Mouse (Mus musculus): ENCODE data around the gene Phactr1. TPM values are rescaled to one million over a fixed set of nuclear protein-coding genes. Genes with fewer than 3 reads are reported as not detected.

Gene Phactr1
- polyA plus RNA-seq, 1 experiment from 2014 or later: 5.2 TPM

DNA sequence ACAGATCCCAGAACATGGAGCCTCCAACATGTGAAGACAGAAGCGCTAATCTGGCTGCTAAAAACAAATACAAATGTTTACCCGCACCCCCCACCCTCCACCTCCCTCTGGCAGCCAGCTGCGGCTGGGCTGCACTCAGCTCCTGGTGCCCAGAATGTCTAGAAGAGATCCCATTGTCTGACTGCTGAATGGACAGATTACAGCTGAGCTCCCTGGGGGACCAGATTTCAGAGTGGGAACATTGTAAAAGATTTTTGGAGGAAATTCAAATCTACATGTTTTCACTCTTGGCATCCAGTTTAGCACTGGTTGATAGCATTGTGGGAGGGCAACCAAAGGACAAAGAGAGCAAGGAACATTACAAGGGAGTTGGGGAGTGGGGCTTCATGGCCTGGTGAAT, 331.1 kb downstream of the Phactr1 start:
- ATAC-seq (ENCODE audit: insufficient read depth) (peak; percentile 58; the same call in 1 of the 2 replicates), DNase-seq (peak; percentile 58)
- 43% methylated on average over 3 of the region's 3 CpGs for WGBS

GRCm38 (mm10) chr13:43013984-43014383, 333.6 kb downstream of the Phactr1 start:
- H3K4me1 ChIP-seq (ENCODE audit: insufficient read depth): no peaks in the 10 kb centered on the region; the same call in 1 of the 2 replicates
- H3K4me3 ChIP-seq (ENCODE audit: low read depth, low read length): no peak overlapping the region
- no peaks in the 10 kb centered on the region for H3K36me3 ChIP-seq (ENCODE audit: insufficient read depth)
- no peak overlapping the region for H3K4me2 ChIP-seq
- no peaks in the 10 kb centered on the region for H3K9me3 ChIP-seq (ENCODE audit: low read depth, low read length)
- DNase-seq (no peak), ATAC-seq (ENCODE audit: insufficient read depth) (no peak)
- no peaks in the 10 kb centered on the region for H3K27me3 ChIP-seq (ENCODE audit: insufficient read depth, low read length)
- no peak overlapping the region for H3K9ac ChIP-seq
- WGBS: 87% methylated on average over 4 of the region's 4 CpGs
- no peak for TF ChIP-seq CTCF (IDR thresholded peaks at IDR 0.05; ENCODE audit: low read depth)
- H3K27ac ChIP-seq (ENCODE audit: low read depth): no peak overlapping the region

More for the DNA sequence above, 331.1 kb downstream of the Phactr1 start:
- H3K27me3 ChIP-seq (ENCODE audit: insufficient read depth, low read length): no peaks in the 10 kb centered on the region
- TF ChIP-seq CTCF (IDR thresholded peaks at IDR 0.05; ENCODE audit: low read depth): no peak
- H3K4me1 ChIP-seq (ENCODE audit: insufficient read depth): no peaks in the 10 kb centered on the region; the same call in 1 of the 2 replicates
- no peaks in the 10 kb centered on the region for H3K36me3 ChIP-seq (ENCODE audit: insufficient read depth)
- H3K27ac ChIP-seq (ENCODE audit: low read depth): peak overlapping the region; percentile 39; the same call in 1 of the 2 replicates
- no peak overlapping the region for H3K4me3 ChIP-seq (ENCODE audit: low read depth, low read length)
- H3K9ac ChIP-seq: no peak overlapping the region
- H3K9me3 ChIP-seq (ENCODE audit: low read depth, low read length): no peaks in the 10 kb centered on the region
- no peak overlapping the region for H3K4me2 ChIP-seq

DNA sequence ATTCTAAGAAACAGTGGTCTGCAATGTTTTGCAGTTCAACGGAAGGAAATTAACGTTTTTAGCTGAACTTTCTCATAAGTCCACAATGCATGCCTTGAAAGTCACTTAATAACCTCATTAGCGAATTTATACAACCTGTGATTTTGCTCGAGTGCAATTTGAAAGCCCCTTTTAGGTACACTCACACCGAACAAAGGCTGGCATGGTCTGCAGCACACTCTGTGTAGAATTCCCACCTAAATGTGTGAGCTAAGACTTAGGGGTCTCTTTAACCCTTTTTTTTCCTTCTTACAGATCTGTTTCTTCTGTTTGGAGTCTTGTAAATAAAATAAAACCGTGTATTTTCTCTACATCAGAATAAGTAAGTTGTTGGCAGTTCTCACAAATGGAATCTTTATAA, 335.3 kb downstream of the Phactr1 start:
- no peak overlapping the region for H3K4me2 ChIP-seq
- ATAC-seq (ENCODE audit: insufficient read depth) (no peak), DNase-seq (no peak)
- WGBS: 75% methylated on average over 6 of the region's 6 CpGs
- no peak for TF ChIP-seq CTCF (IDR thresholded peaks at IDR 0.05; ENCODE audit: low read depth)
- H3K9me3 ChIP-seq (ENCODE audit: low read depth, low read length): no peaks in the 10 kb centered on the region
- no peak overlapping the region for H3K27ac ChIP-seq (ENCODE audit: low read depth)
- no peaks in the 10 kb centered on the region; the same call in 1 of the 2 replicates for H3K4me1 ChIP-seq (ENCODE audit: insufficient read depth)
- H3K4me3 ChIP-seq (ENCODE audit: low read depth, low read length): no peak overlapping the region
- no peak overlapping the region for H3K9ac ChIP-seq
- H3K36me3 ChIP-seq (ENCODE audit: insufficient read depth): no peaks in the 10 kb centered on the region
- H3K27me3 ChIP-seq (ENCODE audit: insufficient read depth, low read length): no peaks in the 10 kb centered on the region

- no peak for TF ChIP-seq CTCF (IDR thresholded peaks at IDR 0.05; ENCODE audit: low read depth)
- Histone ChIP-seq H3K9me3 (ENCODE audit: low read depth, low read length) (no peaks in the 10 kb centered on the region), H3K4me2 (no peak overlapping the region), H3K4me1 (ENCODE audit: insufficient read depth) (no peaks in the 10 kb centered on the region), H3K4me3 (ENCODE audit: low read depth, low read length) (no peak overlapping the region), H3K27me3 (ENCODE audit: insufficient read depth, low read length) (no peaks in the 10 kb centered on the region), H3K9ac (no peak overlapping the region), H3K27ac (ENCODE audit: low read depth) (no peak overlapping the region), H3K36me3 (ENCODE audit: insufficient read depth) (no peaks in the 10 kb centered on the region)
- DNase-seq (no peak), ATAC-seq (ENCODE audit: insufficient read depth) (no peak)
- WGBS: 68% methylated on average over 5 of the region's 5 CpGs
These were observed 338.4 kb downstream of the Phactr1 start for GRCm38 (mm10) chr13:43018863-43019262.

GRCm38 (mm10) chr13:43021031-43021430, 340.6 kb downstream of the Phactr1 start:
- 63% methylated on average over 6 of the region's 6 CpGs for WGBS
- H3K36me3 ChIP-seq (ENCODE audit: insufficient read depth): no peaks in the 10 kb centered on the region
- H3K4me1 ChIP-seq (ENCODE audit: insufficient read depth): no peaks in the 10 kb centered on the region
- no peak overlapping the region for H3K4me2 ChIP-seq
- no peaks in the 10 kb centered on the region for H3K27me3 ChIP-seq (ENCODE audit: insufficient read depth, low read length)
- no peak for DNase-seq
- no peaks in the 10 kb centered on the region for H3K9me3 ChIP-seq (ENCODE audit: low read depth, low read length)
- H3K9ac ChIP-seq: no peak overlapping the region
- TF ChIP-seq CTCF (IDR thresholded peaks at IDR 0.05; ENCODE audit: low read depth): no peak
- no peak for ATAC-seq (ENCODE audit: insufficient read depth)
- no peak overlapping the region for H3K27ac ChIP-seq (ENCODE audit: low read depth)
- no peak overlapping the region for H3K4me3 ChIP-seq (ENCODE audit: low read depth, low read length)

GRCm38 (mm10) chr13:43023005-43023404, 342.6 kb downstream of the Phactr1 start:
- H3K9me3 ChIP-seq (ENCODE audit: low read depth, low read length): no peaks in the 10 kb centered on the region
- no peak for TF ChIP-seq CTCF (IDR thresholded peaks at IDR 0.05; ENCODE audit: low read depth)
- H3K4me3 ChIP-seq (ENCODE audit: low read depth, low read length): no peak overlapping the region
- no peak overlapping the region for H3K9ac ChIP-seq
- no peak for DNase-seq
- H3K36me3 ChIP-seq (ENCODE audit: insufficient read depth): no peaks in the 10 kb centered on the region
- ATAC-seq (ENCODE audit: insufficient read depth): no peak
- WGBS: 86% methylated on average over 5 of the region's 5 CpGs
- H3K27ac ChIP-seq (ENCODE audit: low read depth): no peak overlapping the region
- H3K4me2 ChIP-seq: no peak overlapping the region
- H3K4me1 ChIP-seq (ENCODE audit: insufficient read depth): no peaks in the 10 kb centered on the region
- no peaks in the 10 kb centered on the region for H3K27me3 ChIP-seq (ENCODE audit: insufficient read depth, low read length)

DNA sequence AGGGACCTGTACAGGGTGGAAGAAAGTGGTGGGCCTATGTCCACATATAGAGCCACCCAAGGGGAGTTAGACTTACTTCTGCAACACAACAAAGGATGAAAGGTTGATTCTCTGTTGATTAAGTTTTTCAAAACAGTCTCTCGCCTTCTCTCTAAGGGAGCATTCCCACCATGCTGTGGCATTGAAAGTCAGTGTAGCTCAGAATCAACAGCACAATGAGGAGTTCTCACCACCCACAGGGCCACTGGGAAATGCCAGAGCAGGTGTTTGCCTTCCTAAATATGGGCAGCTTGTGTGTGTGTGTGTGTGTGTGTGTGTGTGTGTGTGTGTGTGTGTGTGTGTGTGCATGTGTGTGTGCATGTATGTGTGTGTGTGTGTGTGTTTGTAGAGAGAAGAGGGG, 347.1 kb downstream of the Phactr1 start:
- H3K27ac ChIP-seq (ENCODE audit: low read depth): no peak overlapping the region
- TF ChIP-seq CTCF (IDR thresholded peaks at IDR 0.05; ENCODE audit: low read depth): no peak
- no peak for ATAC-seq (ENCODE audit: insufficient read depth)
- H3K4me3 ChIP-seq (ENCODE audit: low read depth, low read length): no peak overlapping the region
- H3K9ac ChIP-seq: no peak overlapping the region
- no peaks in the 10 kb centered on the region for H3K9me3 ChIP-seq (ENCODE audit: low read depth, low read length)
- H3K27me3 ChIP-seq (ENCODE audit: insufficient read depth, low read length): no peaks in the 10 kb centered on the region
- WGBS: 83% methylated on average over 1 of the region's 1 CpGs
- no peaks in the 10 kb centered on the region for H3K36me3 ChIP-seq (ENCODE audit: insufficient read depth)
- no peaks in the 10 kb centered on the region for H3K4me1 ChIP-seq (ENCODE audit: insufficient read depth)
- no peak for DNase-seq
- no peak overlapping the region for H3K4me2 ChIP-seq

GRCm38 (mm10) chr13:43030222-43030621, 349.8 kb downstream of the Phactr1 start:
- no peaks in the 10 kb centered on the region for H3K27me3 ChIP-seq (ENCODE audit: insufficient read depth, low read length)
- TF ChIP-seq CTCF (IDR thresholded peaks at IDR 0.05; ENCODE audit: low read depth): no peak
- no peak overlapping the region for H3K27ac ChIP-seq (ENCODE audit: low read depth)
- DNase-seq (no peak), ATAC-seq (ENCODE audit: insufficient read depth) (no peak)
- H3K36me3 ChIP-seq (ENCODE audit: insufficient read depth): no peaks in the 10 kb centered on the region
- WGBS: 82% methylated on average over 2 of the region's 2 CpGs
- no peak overlapping the region for H3K9ac ChIP-seq
- H3K4me2 ChIP-seq: no peak overlapping the region
- H3K4me1 ChIP-seq (ENCODE audit: insufficient read depth): no peaks in the 10 kb centered on the region
- H3K4me3 ChIP-seq (ENCODE audit: low read depth, low read length): no peak overlapping the region
- no peaks in the 10 kb centered on the region for H3K9me3 ChIP-seq (ENCODE audit: low read depth, low read length)

Measured in lung, embryonic 14.5 days (tissue).